Mouse (Mus musculus) MEL (cell line): Measurements from ENCODE around the gene Sept6. TPM values are rescaled to one million over a fixed set of nuclear protein-coding genes. Genes with fewer than 3 reads are reported as not detected.

Experiments
- DNase-seq: peaks from one replicate; pipeline ENCODE4 v3.0.0; 2011; ENCODE audit warnings: low read depth, low spot score
- H3K27ac ChIP-seq: 2 replicates; pipeline ENCODE4 v1.5.1; 2012; ENCODE audit warnings: low read depth, mild to moderate bottlenecking, control low read depth, low read length, moderate library complexity; ENCODE audit not compliant: control insufficient read depth
- H3K27me3 ChIP-seq, 2 experiments: fragments of 150-350 bp in 1 of 2; sonication (generic) in 1 of 2; 2 replicates each; pipeline ENCODE4 v1.6.1; 2012; ENCODE audit warnings: low read length in 2 of 2, mild to moderate bottlenecking in 2 of 2, improper control_type of control experiment in 1 of 2, moderate library complexity in 1 of 2; ENCODE audit not compliant: insufficient read depth in 2 of 2, control insufficient read depth in 1 of 2
- H3K36me3 ChIP-seq, 2 experiments: 2 replicates each; pipeline ENCODE4 v1.6.1; 2012 to 2014; ENCODE audit warnings: low read length in 2 of 2, improper control_type of control experiment in 1 of 2, inconsistent platforms in 1 of 2, mild to moderate bottlenecking in 1 of 2; ENCODE audit not compliant: insufficient read depth in 2 of 2, control insufficient read depth in 1 of 2
- H3K4me1 ChIP-seq, 2 experiments: fragments of 150-350 bp in 1 of 2; sonication (generic) in 1 of 2; 2 replicates each; pipeline ENCODE4 v1.6.1; 2012; ENCODE audit warnings: low read length in 2 of 2, improper control_type of control experiment in 1 of 2, mild to moderate bottlenecking in 1 of 2; ENCODE audit not compliant: insufficient read depth in 2 of 2, control insufficient read depth in 1 of 2
- H3K4me3 ChIP-seq, 2 experiments: fragments of 150-350 bp in 1 of 2; sonication (generic) in 1 of 2; 2 replicates each; pipeline ENCODE4 v1.5.1; 2012; ENCODE audit warnings: low read depth in 2 of 2, low read length in 2 of 2, mild to moderate bottlenecking in 2 of 2, moderate library complexity in 2 of 2, control low read depth in 1 of 2, improper control_type of control experiment in 1 of 2; ENCODE audit not compliant: control insufficient read depth in 1 of 2, insufficient read depth in 1 of 2
- H3K79me2 ChIP-seq: 2 replicates; pipeline ENCODE4 v1.6.1; 2012; ENCODE audit warnings: mild to moderate bottlenecking, low read length, moderate library complexity; ENCODE audit not compliant: control insufficient read depth, poor library complexity, insufficient read depth
- H3K9ac ChIP-seq: 2 replicates; pipeline ENCODE4 v1.6.1; 2012; ENCODE audit warnings: low read depth, mild to moderate bottlenecking, control low read depth, low read length, moderate library complexity; ENCODE audit not compliant: control insufficient read depth, poor library complexity, severe bottlenecking
- H3K9me3 ChIP-seq: fragments of 150-350 bp; sonication (generic); replicated peaks from 2 replicates; pipeline ENCODE4 v1.6.1; 2012; ENCODE audit warnings: mild to moderate bottlenecking, low read length, improper control_type of control experiment, moderate library complexity; ENCODE audit not compliant: insufficient read depth
- CHD1 ChIP-seq: IDR thresholded peaks from 2 replicates; pipeline ENCODE4 v1.6.1; 2012; ENCODE audit warnings: low read depth, mild to moderate bottlenecking, inconsistent platforms, low read length, improper control_type of control experiment
- CHD2 ChIP-seq: IDR thresholded peaks from 2 replicates; pipeline ENCODE4 v1.6.1; 2011; ENCODE audit warnings: low read length, improper control_type of control experiment
- CTCF ChIP-seq, 3 experiments: IDR thresholded peaks in 2 of 3; conservative IDR thresholded peaks in 1 of 3; 2 replicates each; pipeline ENCODE4 v1.5.1; 2011 to 2012; ENCODE audit warnings: low read length in 3 of 3, low read depth in 2 of 3, mild to moderate bottlenecking in 2 of 3, improper control_type of control experiment in 1 of 3, inconsistent platforms in 1 of 3, mixed read lengths in 1 of 3, moderate library complexity in 1 of 3; ENCODE audit not compliant: control insufficient read depth in 1 of 3, insufficient read depth in 1 of 3, poor library complexity in 1 of 3, severe bottlenecking in 1 of 3
- EP300 ChIP-seq, 2 experiments: IDR thresholded peaks; 2 replicates each; pipeline ENCODE4 v1.6.1; 2011; ENCODE audit warnings: improper control_type of control experiment in 2 of 2, low read length in 2 of 2, low read depth in 1 of 2, mild to moderate bottlenecking in 1 of 2
- HCFC1 ChIP-seq: IDR thresholded peaks from 2 replicates; pipeline ENCODE4 v1.6.1; 2012; ENCODE audit warnings: low read depth, mild to moderate bottlenecking, inconsistent platforms, low read length, improper control_type of control experiment, moderate library complexity
- MXI1 ChIP-seq: IDR thresholded peaks from 2 replicates; pipeline ENCODE4 v1.6.1; 2011; ENCODE audit warnings: mild to moderate bottlenecking, low read depth, low read length, improper control_type of control experiment
- MYB ChIP-seq: IDR thresholded peaks from 2 replicates; pipeline ENCODE4 v1.6.1; 2011; ENCODE audit warnings: mild to moderate bottlenecking, low read depth, low read length, improper control_type of control experiment
- MYC ChIP-seq: IDR thresholded peaks from 2 replicates; pipeline ENCODE4 v1.6.1; 2011; ENCODE audit warnings: low read depth, mild to moderate bottlenecking, low read length, improper control_type of control experiment, moderate library complexity
- NELFE ChIP-seq: IDR thresholded peaks from 2 replicates; pipeline ENCODE4 v1.6.1; 2011; ENCODE audit warnings: low read depth, low read length, improper control_type of control experiment
- POLR2AphosphoS5 ChIP-seq: IDR thresholded peaks from 2 replicates; pipeline ENCODE4 v1.6.1; 2012; ENCODE audit warnings: low read depth, borderline replicate concordance, mild to moderate bottlenecking, inconsistent platforms, low read length, moderate library complexity, mixed read lengths
- RAD21 ChIP-seq: IDR thresholded peaks from 2 replicates; pipeline ENCODE4 v1.6.1; 2011; ENCODE audit warnings: mild to moderate bottlenecking, low read depth, low read length, improper control_type of control experiment
- RCOR1 ChIP-seq: IDR thresholded peaks from 2 replicates; pipeline ENCODE4 v1.6.1; 2012; ENCODE audit warnings: low read depth, mild to moderate bottlenecking, inconsistent platforms, low read length, improper control_type of control experiment
- SIN3A ChIP-seq: IDR thresholded peaks from 2 replicates; pipeline ENCODE4 v1.6.1; 2012; ENCODE audit warnings: low read length, improper control_type of control experiment, inconsistent platforms
- SMC3 ChIP-seq: IDR thresholded peaks from 2 replicates; pipeline ENCODE4 v1.6.1; 2011; ENCODE audit warnings: low read depth, low read length, improper control_type of control experiment
- TBP ChIP-seq: IDR thresholded peaks from 2 replicates; pipeline ENCODE4 v1.8.0; 2011; ENCODE audit warnings: low read depth, low read length, improper control_type of control experiment
- TCF12 ChIP-seq: IDR thresholded peaks from 2 replicates; pipeline ENCODE4 v1.6.1; 2014; ENCODE audit warnings: low read depth, mild to moderate bottlenecking, inconsistent platforms, low read length, improper control_type of control experiment, moderate library complexity
- USF1 ChIP-seq: IDR thresholded peaks from 2 replicates; pipeline ENCODE4 v1.6.1; 2014; ENCODE audit warnings: low read depth, mild to moderate bottlenecking, inconsistent platforms, low read length, improper control_type of control experiment, moderate library complexity
- USF2 ChIP-seq, 2 experiments: IDR thresholded peaks; 2 replicates each; pipeline ENCODE4 v1.6.1; 2011 to 2012; ENCODE audit warnings: improper control_type of control experiment in 2 of 2, low read length in 2 of 2, borderline replicate concordance in 1 of 2, inconsistent platforms in 1 of 2, low read depth in 1 of 2, mild to moderate bottlenecking in 1 of 2; ENCODE audit not compliant: insufficient read depth in 1 of 2
- ZKSCAN1 ChIP-seq: IDR thresholded peaks from 2 replicates; pipeline ENCODE4 v1.6.1; 2012; ENCODE audit warnings: low read depth, mild to moderate bottlenecking, inconsistent platforms, low read length, improper control_type of control experiment, moderate library complexity
- polyA plus RNA-seq, 2 experiments: library from polyadenylated mRNA; stranded (reverse) in 1 of 2; unstranded in 1 of 2; fragments of >175 nt in 1 of 2; fragments of >200 nt in 1 of 2; gene quantifications; 2 replicates each; pipeline versions ENCODE4 v1.2.1 to v1.2.4; 2012; ENCODE audit warnings: low replicate concordance in 2 of 2, low read depth in 1 of 2; ENCODE audit not compliant: insufficient read length in 2 of 2, insufficient read depth in 1 of 2, missing spikeins in 1 of 2
- total RNA-seq: library from RNA; depleted of rRNA; stranded (reverse); fragments of 300-350 nt; gene quantifications from 2 replicates; pipeline ENCODE4 v1.2.3, GENCODE M21; 2012

Gene Sept6
- total and polyA plus RNA-seq, 3 experiments = 16.5 to 37.8 TPM; not detected in 1

- Histone ChIP-seq H3K27me3 (no peaks in the 10 kb centered on the region), H3K4me3 (no peak overlapping the region), H3K36me3 (peaks cover 0 to 26% of the 10 kb centered on the region in 2 experiments; a peak in 2 of 4 replicates), H3K79me2 (no peaks in the 10 kb centered on the region; the same call in 1 of the 2 replicates), H3K27ac (no peak overlapping the region), H3K9ac (no peak overlapping the region), H3K9me3 (no peaks in the 10 kb centered on the region), H3K4me1 (peaks cover 8 to 29% of the 10 kb centered on the region in 2 experiments)
- TF ChIP-seq NELFE (no peak), HCFC1 (no peak), MYC (no peak), CHD2 (no peak), TCF12 (no peak), SMC3 (no peak), RAD21 (no peak), ZKSCAN1 (no peak), SIN3A (no peak), USF1 (no peak), CTCF (IDR thresholded peaks at IDR 0.05 in 2 of 3, conservative IDR thresholded peaks at IDR 0.05 in 1 of 3; ENCODE audit: control insufficient read depth in 1 of 3, insufficient read depth in 1 of 3, low read depth in 2 of 3, low read length in 3 of 3, poor library complexity in 1 of 3, severe bottlenecking in 1 of 3) (no peak), MYB (no peak)
- DNase-seq = no peak
Observed at GRCm38 (mm10) chrX:36976980-36977379, 14.6 kb downstream of the Sept6 start.

GRCm38 (mm10) chrX:36976272-36976671 lies 15.3 kb downstream of the Sept6 start:
- DNase-seq = no peak
- peaks cover 0 to 24% of the 10 kb centered on the region in 2 experiments; a peak in 2 of 4 replicates for H3K36me3 ChIP-seq
- H3K27ac ChIP-seq = no peak overlapping the region
- H3K9ac ChIP-seq = no peak overlapping the region
- TF ChIP-seq CHD1 = no peak
- TF ChIP-seq RCOR1 = no peak
- no peak for TF ChIP-seq POLR2AphosphoS5
- TF ChIP-seq MXI1 = no peak
- TF ChIP-seq USF2 (IDR thresholded peaks at IDR 0.05; ENCODE audit: borderline replicate concordance in 1 of 2, insufficient read depth in 1 of 2, low read depth in 1 of 2, low read length in 2 of 2) = no peak
- no peak for TF ChIP-seq TBP
- no peak for TF ChIP-seq EP300 (IDR thresholded peaks at IDR 0.05; ENCODE audit: low read depth in 1 of 2, low read length in 2 of 2)
- TF ChIP-seq RAD21 = no peak
- TF ChIP-seq CTCF (IDR thresholded peaks at IDR 0.05 in 2 of 3, conservative IDR thresholded peaks at IDR 0.05 in 1 of 3; ENCODE audit: control insufficient read depth in 1 of 3, insufficient read depth in 1 of 3, low read depth in 2 of 3, low read length in 3 of 3, poor library complexity in 1 of 3, severe bottlenecking in 1 of 3) = no peak
- no peaks in the 10 kb centered on the region; the same call in 1 of the 2 replicates for H3K79me2 ChIP-seq
- no peak overlapping the region for H3K4me3 ChIP-seq
- H3K27me3 ChIP-seq = no peaks in the 10 kb centered on the region
- no peaks in the 10 kb centered on the region for H3K9me3 ChIP-seq
- H3K4me1 ChIP-seq = peaks cover 6 to 24% of the 10 kb centered on the region in 2 experiments
